Mouse (Mus musculus) spleen, adult 2 months (tissue): ENCODE data around the gene Fubp1. TPM values are rescaled to one million over a fixed set of nuclear protein-coding genes. Genes with fewer than 3 reads are reported as not detected.

Source experiments
- DNase-seq, 2 experiments: peaks; one replicate each; pipeline versions ENCODE4 v3.0.0 to v3.0.0-alpha.2; 2012 to 2021; ENCODE audit warnings: low spot score in 2 of 2, low read depth in 1 of 2
- H3K27ac ChIP-seq: fragments of 200-500 bp; 2 replicates; pipeline ENCODE4 v1.5.1; 2012; ENCODE audit warnings: low read length, inconsistent platforms; ENCODE audit not compliant: insufficient read depth
- H3K27me3 ChIP-seq: fragments of 200-500 bp; 2 replicates; pipeline ENCODE4 v1.6.1; 2012; ENCODE audit warnings: mild to moderate bottlenecking, moderate library complexity, low read length, inconsistent platforms; ENCODE audit not compliant: control insufficient read depth, insufficient read depth
- H3K36me3 ChIP-seq: fragments of 200-500 bp; 2 replicates; pipeline ENCODE4 v1.6.1; 2012; ENCODE audit warnings: mild to moderate bottlenecking, low read length, inconsistent platforms; ENCODE audit not compliant: control insufficient read depth, insufficient read depth
- H3K4me1 ChIP-seq: fragments of 200-500 bp; 2 replicates; pipeline ENCODE4 v1.6.1; 2011; ENCODE audit warnings: inconsistent platforms; ENCODE audit not compliant: control insufficient read depth, insufficient read depth, insufficient read length
- H3K4me3 ChIP-seq: fragments of 200-500 bp; 2 replicates; pipeline ENCODE4 v1.5.1; 2011; ENCODE audit warnings: mild to moderate bottlenecking, inconsistent platforms; ENCODE audit not compliant: insufficient read depth, insufficient read length; ENCODE audit errors: extremely low read depth
- CTCF ChIP-seq: fragments of 200-500 bp; IDR thresholded peaks from 2 replicates; pipeline ENCODE4 v1.5.1; 2011; ENCODE audit warnings: mild to moderate bottlenecking, inconsistent platforms; ENCODE audit not compliant: insufficient read depth, insufficient read length, insufficient replicate concordance; ENCODE audit errors: extremely low read depth
- POLR2A ChIP-seq: fragments of 200-500 bp; IDR thresholded peaks from 2 replicates; pipeline ENCODE4 v1.6.1; 2011; ENCODE audit warnings: low read depth, low read length, inconsistent platforms
- WGBS: fragments of 180-500 bp; shearing (Covaris S2); methylation state at CpG from one replicate; pipeline ENCODE4 v1.1.7; 2018; 5-methylcytosine and 5-hydroxymethylcytosine counted together
- polyA plus RNA-seq: library from polyadenylated mRNA; depleted of rRNA; stranded (reverse); fragments of >200 nt; gene quantifications from 2 replicates; pipeline ENCODE4 v1.2.3, GENCODE M21; 2012

Gene Fubp1
- polyA plus RNA-seq, 1 experiment, result 59.1 TPM

DNA sequence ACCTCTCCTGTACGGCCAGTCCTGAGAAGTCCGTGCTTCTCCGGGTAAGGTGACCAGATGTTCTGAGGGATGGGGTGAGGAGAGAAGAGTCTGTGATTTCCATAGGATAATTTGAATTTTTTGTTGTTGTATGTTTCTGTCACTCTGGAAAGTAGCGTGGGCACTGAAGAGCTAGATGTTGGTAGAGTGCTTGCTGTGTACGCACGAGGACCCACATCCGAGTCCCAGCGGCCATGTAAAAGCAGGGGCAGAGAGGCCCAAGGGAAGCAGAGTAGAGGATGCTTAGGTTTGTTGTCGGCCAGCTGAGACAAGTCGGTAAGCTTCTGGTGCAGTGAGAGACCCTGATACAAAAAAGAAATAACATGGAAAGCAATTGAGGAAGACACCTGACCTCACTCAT is 42.2 kb upstream of the Fubp1 start:
- TF ChIP-seq CTCF, result no peak
- no peak for TF ChIP-seq POLR2A
- Histone ChIP-seq H3K36me3 (no peaks in the 10 kb centered on the region), H3K4me1 (peaks cover 3% of the 10 kb centered on the region), H3K27ac (no peak overlapping the region), H3K4me3 (no peak overlapping the region), H3K27me3 (peaks cover 5% of the 10 kb centered on the region)
- DNase-seq, result no peak
- WGBS, result 95% methylated on average over 10 of the region's 10 CpGs

DNA sequence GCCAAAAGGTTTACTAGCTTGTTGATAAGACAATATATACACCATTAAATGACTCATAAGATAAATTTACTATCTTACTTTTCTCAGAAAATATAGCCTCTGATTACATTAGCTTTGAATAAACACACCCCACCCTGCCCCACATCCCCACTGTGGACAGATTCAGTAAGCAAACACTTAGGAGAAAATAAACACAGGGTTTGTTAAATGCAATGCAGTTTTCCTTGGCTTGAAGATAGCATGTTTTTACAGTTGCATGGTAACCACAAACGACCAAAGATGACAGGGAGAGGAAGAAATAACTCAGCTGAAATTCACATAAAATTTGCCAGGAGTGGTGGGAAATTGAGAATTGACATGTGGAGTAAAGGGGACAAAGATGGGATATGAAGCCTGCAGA is 39.8 kb upstream of the Fubp1 start:
- 4% methylated on average over 1 of the region's 1 CpGs for WGBS
- H3K27ac ChIP-seq, result no peak overlapping the region
- no peaks in the 10 kb centered on the region for H3K36me3 ChIP-seq
- TF ChIP-seq CTCF, result no peak
- H3K4me1 ChIP-seq, result peaks cover 3% of the 10 kb centered on the region
- peaks cover 4% of the 10 kb centered on the region for H3K27me3 ChIP-seq
- no peak for DNase-seq
- H3K4me3 ChIP-seq, result no peak overlapping the region

GRCm38 (mm10) chr3:152171236-152171635 is 39.0 kb upstream of the Fubp1 start:
- no peak for DNase-seq
- Histone ChIP-seq H3K4me1 (no peaks in the 10 kb centered on the region; the same call in 1 of the 2 replicates), H3K36me3 (no peaks in the 10 kb centered on the region), H3K4me3 (no peak overlapping the region), H3K27me3 (no peaks in the 10 kb centered on the region), H3K27ac (no peak overlapping the region)
- TF ChIP-seq POLR2A (no peak), CTCF (no peak)
- 85% methylated on average over 2 of the region's 2 CpGs for WGBS

DNA sequence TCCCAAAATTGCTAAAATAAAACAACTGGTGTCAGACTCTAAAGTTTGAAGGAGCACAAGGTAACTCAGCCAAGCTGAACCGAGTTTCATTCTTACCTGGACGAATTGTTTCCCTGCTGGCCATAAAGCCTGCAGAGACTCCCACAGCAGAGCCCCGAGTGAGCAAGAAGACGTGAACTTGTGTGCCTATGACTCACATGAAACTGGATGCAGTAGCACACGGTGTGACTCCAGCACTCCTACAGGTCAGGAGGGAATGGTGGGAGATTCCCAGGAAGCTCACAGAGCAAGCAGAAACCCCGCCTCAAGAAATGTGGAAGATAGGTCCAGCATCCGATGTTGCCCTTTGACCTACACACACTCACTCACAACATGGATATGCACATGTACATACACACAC is 38.4 kb upstream of the Fubp1 start:
- no peaks in the 10 kb centered on the region for H3K36me3 ChIP-seq
- no peaks in the 10 kb centered on the region for H3K27me3 ChIP-seq
- no peak overlapping the region for H3K4me3 ChIP-seq
- 78% methylated on average over 7 of the region's 7 CpGs for WGBS
- no peaks in the 10 kb centered on the region; the same call in 1 of the 2 replicates for H3K4me1 ChIP-seq
- no peak overlapping the region for H3K27ac ChIP-seq
- DNase-seq, result no peak
- TF ChIP-seq POLR2A, result no peak
- no peak for TF ChIP-seq CTCF

DNA sequence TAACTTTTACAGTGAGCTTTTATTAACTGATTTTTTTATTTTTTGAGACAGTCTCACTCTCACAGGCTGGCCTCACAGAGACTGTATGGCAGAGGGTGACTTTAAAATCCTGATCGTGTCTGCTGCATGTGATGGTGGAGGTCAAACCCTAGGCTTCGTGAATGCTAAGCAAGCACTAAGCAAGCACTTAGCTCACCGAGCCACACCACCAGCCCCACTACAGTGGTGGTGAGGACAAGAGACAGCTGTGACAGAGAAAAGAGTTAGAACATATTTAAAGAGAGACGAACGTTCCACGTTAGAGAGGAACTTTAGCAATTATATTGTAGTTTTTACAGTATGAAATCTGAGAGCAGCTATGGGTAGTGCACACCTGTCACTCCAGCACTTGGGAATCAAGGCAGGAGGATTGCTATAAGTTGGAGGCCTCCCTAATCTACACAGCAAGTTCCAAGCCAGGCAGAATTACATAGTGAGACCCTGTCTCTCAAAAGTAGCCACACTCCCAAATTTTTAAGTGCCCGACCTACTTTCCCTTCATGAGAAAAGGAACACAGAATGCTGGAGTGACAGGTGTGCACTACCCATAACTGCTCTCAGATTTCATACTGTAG is 37.8 kb upstream of the Fubp1 start:
- TF ChIP-seq CTCF (no peak), POLR2A (no peak)
- WGBS, result 86% methylated on average over 7 of the region's 7 CpGs
- DNase-seq, result no peak

DNA sequence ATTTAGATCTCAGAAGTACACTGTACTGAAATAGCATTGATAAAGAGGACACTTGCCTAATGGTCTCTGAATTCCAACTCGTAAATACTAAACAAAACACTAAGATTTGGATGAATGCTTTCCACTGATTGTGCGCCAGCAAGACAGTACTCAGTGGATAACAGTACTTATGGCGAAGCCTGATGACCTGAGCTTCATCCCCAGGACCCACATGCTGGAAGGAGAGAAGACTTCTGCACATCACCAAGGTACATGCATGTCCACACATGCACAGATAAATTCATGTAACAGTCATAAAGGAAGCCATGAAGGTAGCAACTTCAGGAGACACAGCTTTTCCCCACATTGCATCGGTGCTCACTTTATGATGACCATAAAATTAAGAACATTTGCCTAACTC is 31.4 kb upstream of the Fubp1 start:
- Histone ChIP-seq H3K27me3 (no peaks in the 10 kb centered on the region), H3K4me3 (no peak overlapping the region), H3K4me1 (no peaks in the 10 kb centered on the region), H3K36me3 (peaks cover 3% of the 10 kb centered on the region; the same call in 1 of the 2 replicates), H3K27ac (no peak overlapping the region)
- DNase-seq, result no peak
- WGBS, result 91% methylated on average over 4 of the region's 4 CpGs
- TF ChIP-seq CTCF (no peak), POLR2A (no peak)

More for the DNA sequence above, 37.8 kb upstream of the Fubp1 start:
- no peaks in the 10 kb centered on the region for H3K36me3 ChIP-seq
- no peak overlapping the region for H3K27ac ChIP-seq
- no peaks in the 10 kb centered on the region for H3K27me3 ChIP-seq
- H3K4me1 ChIP-seq, result no peaks in the 10 kb centered on the region
- H3K4me3 ChIP-seq, result no peak overlapping the region

DNA sequence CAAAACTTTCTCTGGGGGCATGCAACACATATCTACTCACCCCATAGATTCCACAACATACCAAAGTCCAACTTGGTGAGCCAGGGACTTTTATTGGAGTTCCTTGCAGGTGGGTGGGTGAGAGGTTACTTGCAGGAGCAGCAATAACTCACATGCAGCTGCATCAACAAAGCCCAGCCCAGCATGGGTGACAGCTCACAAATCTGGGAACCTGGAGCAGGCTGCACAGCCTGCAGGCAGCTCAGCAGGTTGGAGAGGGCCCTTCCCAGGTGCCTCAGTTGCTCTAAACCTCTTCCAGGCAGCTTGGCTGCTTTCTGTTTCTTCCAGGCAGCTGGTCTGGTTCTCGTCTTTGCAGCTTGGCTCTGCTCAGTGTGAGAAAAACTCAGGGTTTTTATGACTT is 30.9 kb upstream of the Fubp1 start:
- Histone ChIP-seq H3K4me3 (no peak overlapping the region), H3K36me3 (peaks cover 3% of the 10 kb centered on the region; the same call in 1 of the 2 replicates), H3K4me1 (no peaks in the 10 kb centered on the region), H3K27me3 (no peaks in the 10 kb centered on the region), H3K27ac (no peak overlapping the region)
- TF ChIP-seq CTCF, result no peak
- no peak for TF ChIP-seq POLR2A
- WGBS, result 76% methylated on average over 1 of the region's 1 CpGs
- DNase-seq, result no peak
